Mouse (Mus musculus) ES-Bruce4 (cell line): ENCODE results near the gene Gm8104.
"Not testable (repeated sequence)": the region's sequence is repeated elsewhere in the genome, so short reads cannot be mapped to it uniquely, and the experiment has no call there.

ENCODE experiments used
- CTCF ChIP-seq: IDR thresholded peaks from one replicate; pipeline ENCODE4 v1.8.1; 2011; ENCODE audit warnings: low read depth, low read length
- EP300 ChIP-seq: IDR thresholded peaks from 2 replicates; pipeline ENCODE4 v1.6.1; 2011; ENCODE audit warnings: low read depth, low read length; ENCODE audit not compliant: insufficient read depth

DNA sequence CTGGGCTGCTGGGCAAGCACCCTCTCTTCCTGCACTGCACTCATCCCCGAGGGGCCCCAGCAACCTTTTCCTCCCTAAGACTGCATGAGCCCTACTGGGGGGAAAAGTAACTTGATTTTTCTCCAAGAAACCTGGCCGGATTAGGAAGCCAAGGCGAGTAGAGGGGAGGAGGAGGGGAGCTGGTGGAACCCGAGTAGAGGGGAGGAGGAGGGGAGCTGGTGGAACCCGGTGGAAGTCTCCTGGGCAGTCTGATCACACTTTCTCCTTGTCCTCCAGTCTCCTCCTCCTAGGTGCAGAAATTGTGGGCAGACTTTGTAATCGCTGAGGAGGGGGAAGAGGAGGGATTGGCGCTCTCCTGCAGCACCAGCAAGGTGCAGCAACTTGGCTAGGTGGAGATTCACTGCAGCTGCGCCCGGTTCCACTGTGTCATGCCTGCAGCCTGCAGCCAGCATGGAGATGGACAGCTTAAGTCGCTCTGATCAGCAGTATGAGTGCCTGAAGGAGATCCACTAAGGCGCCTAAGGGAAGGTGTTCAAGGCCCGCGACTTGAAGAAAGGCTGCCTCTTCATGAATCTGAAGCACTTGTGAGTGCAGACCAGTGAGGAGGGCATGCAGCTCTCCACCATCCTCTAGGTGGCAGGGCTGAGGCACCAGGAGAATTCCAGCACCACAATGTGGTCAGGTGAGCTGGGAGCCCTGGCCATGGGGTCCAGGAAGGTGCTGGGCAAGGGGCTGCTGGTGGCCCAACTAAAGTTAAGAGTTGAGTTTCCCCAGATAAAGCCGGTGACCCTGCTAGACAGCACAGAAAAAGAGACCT lies 11.1 kb upstream of the Gm8104 start:
- TF ChIP-seq CTCF, EP300: not testable (repeated sequence)
